Mouse (Mus musculus) inflammation-experienced regulatory T-cells (primary cell): Measurements from ENCODE around the gene 1700024P04Rik. TPM values are rescaled to one million over a fixed set of nuclear protein-coding genes. Genes with fewer than 3 reads are reported as not detected.

Source experiments
- polyA plus RNA-seq, 2 experiments: library from polyadenylated mRNA; unstranded; fragments of 100-300 nt; shearing (Covaris generic); gene quantifications; one replicate each; pipeline ENCODE4 v1.2.1; 2017

The 1700024P04Rik gene
- not detected for polyA plus RNA-seq

GRCm38 (mm10) chr13:98984465-98984864 is at the start of gene 1700024P04Rik:
1700024P04Rik (minus strand) TSS chr13:98984565.

Other genes with a start within 250 kb of the 1700024P04Rik start
- gene Fcho2, start 169.1 kb downstream of the 1700024P04Rik start, polyA plus RNA-seq: 10 to 100 TPM; 55.1 to 69.1 TPM
- gene Tnpo1, start 58.2 kb downstream of the 1700024P04Rik start, polyA plus RNA-seq: 10 to 100 TPM; 44.0 to 48.6 TPM
- gene Zfp366, start 200.3 kb upstream of the 1700024P04Rik start, polyA plus RNA-seq: not detected